Mouse (Mus musculus) megakaryocyte, embryonic 14.5 days (primary cell): ENCODE data around the gene Foxo3. TPM values are rescaled to one million over a fixed set of nuclear protein-coding genes. Genes with fewer than 3 reads are reported as not detected.

Experiments
- H3K27me3 ChIP-seq: replicated peaks from 2 replicates; pipeline ENCODE3; 2012; ENCODE audit warnings: inconsistent platforms
- H3K36me3 ChIP-seq: replicated peaks from 2 replicates; pipeline ENCODE3; 2012; ENCODE audit warnings: low read length, inconsistent platforms, mixed read lengths
- H3K4me1 ChIP-seq: 2 replicates; pipeline ENCODE4 v1.6.1; 2012; ENCODE audit warnings: inconsistent platforms
- H3K4me3 ChIP-seq: replicated peaks from 2 replicates; pipeline ENCODE3; 2012; ENCODE audit warnings: moderate library complexity, mild to moderate bottlenecking, inconsistent platforms
- H3K9me3 ChIP-seq: 2 replicates; pipeline ENCODE4 v1.6.1; 2012; ENCODE audit warnings: inconsistent platforms
- FLI1 ChIP-seq: IDR thresholded peaks from 2 replicates; pipeline ENCODE4 v1.6.1; 2012; ENCODE audit warnings: low read length, inconsistent platforms, mixed read lengths
- GATA1 ChIP-seq: IDR thresholded peaks from 3 replicates; pipeline ENCODE4 v1.6.1; 2012; ENCODE audit warnings: mixed read lengths, low read length, inconsistent platforms, borderline replicate concordance
- polyA plus RNA-seq: library from polyadenylated mRNA; stranded (reverse); fragments of >175 nt; gene quantifications from 2 replicates; pipeline ENCODE4 v1.2.3, GENCODE M21; 2012; ENCODE audit warnings: low replicate concordance; ENCODE audit not compliant: insufficient read depth

Foxo3 gene
- polyA plus RNA-seq, 1 experiment = 14.8 TPM

GRCm38 (mm10) chr10:42269281-42270025 lies 7.1 kb downstream of the Foxo3 start:
- Histone ChIP-seq H3K27me3 (no peaks in the 10 kb centered on the region), H3K9me3 (0 out of 2 replicates have a peak, but pooled peaks cover 2% of the 10 kb centered on the region), H3K4me3 (peak overlapping the region; percentile 86), H3K36me3 (peaks cover 95% of the 10 kb centered on the region), H3K4me1 (peaks cover 90% of the 10 kb centered on the region)
- TF ChIP-seq GATA1 (no peak), FLI1 (no peak)

- no peak for TF ChIP-seq GATA1
- TF ChIP-seq FLI1 = no peak
- Histone ChIP-seq H3K36me3 (peaks cover 96% of the 10 kb centered on the region), H3K4me1 (peaks cover 84% of the 10 kb centered on the region)
These were observed 8.6 kb downstream of the Foxo3 start for GRCm38 (mm10) chr10:42267811-42268545.

DNA sequence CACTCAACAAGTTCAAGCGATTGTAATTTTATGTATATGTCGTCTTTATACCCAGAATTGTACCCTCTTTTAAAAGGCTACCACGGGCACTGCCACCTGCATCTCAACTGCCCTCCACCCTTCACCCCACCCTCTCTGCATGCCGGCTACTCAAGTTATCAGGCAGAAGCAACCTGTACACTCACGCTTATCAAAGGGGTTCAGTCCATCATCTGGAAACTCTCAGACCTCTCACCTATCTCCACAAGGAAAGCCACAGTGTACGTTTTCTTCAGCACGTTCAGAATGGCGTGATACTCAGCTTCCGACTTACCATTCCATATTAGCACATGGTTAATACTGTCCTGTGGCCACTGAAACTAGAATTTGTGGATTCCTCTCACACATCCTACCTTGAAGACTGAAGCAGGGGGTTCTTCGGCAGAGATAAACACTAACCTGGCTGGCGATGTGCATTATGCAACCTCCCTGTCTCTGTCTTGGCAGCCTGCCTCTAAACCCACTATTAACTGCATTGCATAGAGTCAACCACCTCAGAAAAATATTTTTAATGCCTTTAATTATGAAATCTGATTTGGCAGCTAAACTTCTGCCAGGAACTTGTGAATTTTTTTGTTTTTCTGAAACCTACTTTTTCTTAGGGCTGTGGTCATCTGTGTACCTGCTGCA lies 11.4 kb downstream of the Foxo3 start:
- Histone ChIP-seq H3K9me3 (0 out of 2 replicates have a peak, but pooled peaks cover 2% of the 10 kb centered on the region), H3K36me3 (peaks cover 98% of the 10 kb centered on the region), H3K4me3 (no peak overlapping the region), H3K4me1 (peaks cover 83% of the 10 kb centered on the region), H3K27me3 (no peaks in the 10 kb centered on the region)
- TF ChIP-seq FLI1 (no peak), GATA1 (no peak)

More at GRCm38 (mm10) chr10:42267811-42268545, 8.6 kb downstream of the Foxo3 start:
- Histone ChIP-seq H3K27me3 (no peaks in the 10 kb centered on the region), H3K4me3 (peak overlapping the region; percentile 33), H3K9me3 (0 out of 2 replicates have a peak, but pooled peaks cover 2% of the 10 kb centered on the region)

DNA sequence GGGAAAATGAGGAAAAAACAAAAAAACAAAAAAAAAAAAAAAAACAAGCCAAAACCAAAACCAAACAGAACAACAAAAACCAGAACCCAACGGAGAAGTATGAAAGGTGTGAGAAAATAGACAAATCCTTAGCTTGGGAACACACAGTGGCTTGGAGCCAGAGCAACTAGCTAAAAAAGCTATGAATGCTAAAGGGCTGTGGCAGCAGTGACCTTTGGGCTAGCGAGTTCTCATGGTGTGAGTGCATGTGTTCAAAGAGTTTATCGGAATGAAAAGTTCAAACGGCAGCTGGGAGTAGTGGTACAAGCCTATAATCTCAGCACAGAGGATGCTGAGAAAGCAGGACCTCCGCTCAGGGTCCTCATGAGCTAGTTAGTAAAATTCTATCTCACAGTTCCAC lies 12.4 kb downstream of the Foxo3 start:
- Histone ChIP-seq H3K4me3 (no peak overlapping the region), H3K36me3 (peaks cover 98% of the 10 kb centered on the region), H3K27me3 (no peaks in the 10 kb centered on the region), H3K4me1 (peaks cover 83% of the 10 kb centered on the region), H3K9me3 (0 out of 2 replicates have a peak, but pooled peaks cover 2% of the 10 kb centered on the region)
- no peak for TF ChIP-seq FLI1

DNA sequence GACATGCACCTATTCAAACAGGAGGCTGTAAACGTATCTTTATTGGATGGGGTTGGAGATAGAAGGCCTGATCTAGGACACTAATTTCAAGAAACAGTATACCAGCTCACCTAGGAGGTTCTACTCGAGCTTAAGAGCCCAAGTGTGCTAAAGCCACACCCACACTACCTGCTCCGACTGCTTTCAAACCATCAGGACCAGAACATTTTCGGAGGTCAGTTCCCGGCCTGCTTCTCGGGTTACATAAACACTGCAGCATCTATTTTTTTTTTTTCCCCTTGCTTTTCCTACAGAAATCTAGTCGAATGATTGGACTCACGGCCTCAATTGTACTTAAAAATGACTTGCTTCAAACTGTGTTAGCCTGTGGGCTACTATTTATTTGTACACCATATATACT lies 12.9 kb downstream of the Foxo3 start:
- Histone ChIP-seq H3K36me3 (peaks cover 98% of the 10 kb centered on the region), H3K9me3 (0 out of 2 replicates have a peak, but pooled peaks cover 2% of the 10 kb centered on the region), H3K4me3 (no peak overlapping the region), H3K27me3 (no peaks in the 10 kb centered on the region), H3K4me1 (peaks cover 83% of the 10 kb centered on the region)
- TF ChIP-seq FLI1 (no peak), GATA1 (no peak)

- Histone ChIP-seq H3K4me1 (peaks cover 81% of the 10 kb centered on the region), H3K9me3 (0 out of 2 replicates have a peak, but pooled peaks cover 2% of the 10 kb centered on the region), H3K27me3 (no peaks in the 10 kb centered on the region), H3K4me3 (no peak overlapping the region), H3K36me3 (peaks cover 98% of the 10 kb centered on the region)
- TF ChIP-seq FLI1 = no peak
- TF ChIP-seq GATA1 = no peak
These were observed 14.5 kb downstream of the Foxo3 start for GRCm38 (mm10) chr10:42262061-42262460.

GRCm38 (mm10) chr10:42261103-42261502 lies 15.5 kb downstream of the Foxo3 start:
- H3K9me3 ChIP-seq = 0 out of 2 replicates have a peak, but pooled peaks cover 2% of the 10 kb centered on the region
- peak overlapping the region; percentile 65 for H3K4me3 ChIP-seq
- peaks cover 98% of the 10 kb centered on the region for H3K36me3 ChIP-seq
- TF ChIP-seq GATA1 = no peak
- TF ChIP-seq FLI1 = no peak
- peaks cover 85% of the 10 kb centered on the region for H3K4me1 ChIP-seq
- no peaks in the 10 kb centered on the region for H3K27me3 ChIP-seq

DNA sequence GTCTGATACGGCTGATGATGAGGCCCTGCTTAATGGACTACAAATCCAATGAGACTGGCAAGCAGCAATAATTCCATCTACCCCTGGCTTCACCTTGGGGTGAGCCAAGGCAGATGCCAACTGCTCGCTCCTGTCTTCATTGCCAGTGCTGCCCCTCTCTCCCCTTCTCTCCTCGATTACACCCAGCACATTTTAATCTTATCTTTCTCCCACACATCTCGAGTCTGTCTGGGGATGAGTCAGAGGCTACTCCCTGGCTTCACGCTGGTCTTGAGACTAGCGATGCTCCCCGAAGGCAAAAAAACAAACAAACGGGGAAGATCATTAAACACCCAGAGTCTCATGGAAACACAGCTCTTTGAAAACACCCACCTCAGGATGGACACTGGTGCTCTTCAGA lies 16.0 kb downstream of the Foxo3 start:
- Histone ChIP-seq H3K4me3 (peak overlapping the region; percentile 51), H3K4me1 (peaks cover 85% of the 10 kb centered on the region), H3K36me3 (peaks cover 98% of the 10 kb centered on the region), H3K27me3 (no peaks in the 10 kb centered on the region), H3K9me3 (no peaks in the 10 kb centered on the region)
- TF ChIP-seq GATA1 = no peak
- no peak for TF ChIP-seq FLI1

DNA sequence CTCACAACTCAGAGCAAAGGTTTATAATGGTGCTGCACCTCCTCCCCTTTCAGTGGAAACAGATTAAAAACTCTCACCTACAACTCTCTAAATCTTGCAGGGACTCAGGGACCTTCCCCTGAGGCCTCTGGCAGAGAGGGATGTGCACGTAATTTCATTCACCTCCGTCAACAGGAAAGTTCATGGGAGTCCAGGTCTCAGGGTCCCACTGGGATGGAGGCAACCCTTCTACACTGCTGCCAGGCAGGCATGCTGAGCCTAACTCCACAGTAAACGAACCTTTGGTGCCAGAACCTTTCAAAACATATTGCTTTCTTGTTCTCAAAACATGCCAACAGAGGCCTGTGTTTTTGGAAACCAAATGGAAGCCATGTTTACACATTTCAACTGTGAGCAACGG lies 17.0 kb downstream of the Foxo3 start:
- no peaks in the 10 kb centered on the region for H3K27me3 ChIP-seq
- H3K36me3 ChIP-seq = peaks cover 98% of the 10 kb centered on the region
- TF ChIP-seq FLI1 = no peak
- no peak for TF ChIP-seq GATA1
- no peaks in the 10 kb centered on the region for H3K9me3 ChIP-seq
- H3K4me3 ChIP-seq = no peak overlapping the region
- H3K4me1 ChIP-seq = peaks cover 87% of the 10 kb centered on the region
